Mouse (Mus musculus) midbrain, embryonic 14.5 days (tissue): Measurements from ENCODE around the gene Aspdh. TPM values are rescaled to one million over a fixed set of nuclear protein-coding genes. Genes with fewer than 3 reads are reported as not detected.

Experiments used
- ATAC-seq: fragments of 200-750 bp; cut with Nextera tagmentation; 2 replicates; pipeline ENCODE4 v1.8.0; 2017; ENCODE audit warnings: moderate number of reproducible peaks, moderate library complexity; ENCODE audit not compliant: low FRiP score, low TSS enrichment
- DNase-seq: peaks from one replicate; pipeline ENCODE4 v3.0.0-alpha.2; 2015
- H3K27ac ChIP-seq: fragments of 300-500 bp; sonication (generic); replicated peaks from 2 replicates; pipeline ENCODE4 v1.5.1; 2014; ENCODE audit warnings: mild to moderate bottlenecking, low read depth, low read length, moderate library complexity
- H3K27me3 ChIP-seq: fragments of 300-500 bp; sonication (generic); 2 replicates; pipeline ENCODE4 v1.6.1; 2014; ENCODE audit warnings: low read length, control low read depth, mixed read lengths; ENCODE audit not compliant: control insufficient read depth, insufficient read depth
- H3K36me3 ChIP-seq: fragments of 300-500 bp; sonication (generic); 2 replicates; pipeline ENCODE4 v1.6.1; 2014; ENCODE audit warnings: low read length, control low read depth; ENCODE audit not compliant: control insufficient read depth, insufficient read depth
- H3K4me1 ChIP-seq: fragments of 300-500 bp; sonication (generic); 2 replicates; pipeline ENCODE4 v1.6.1; 2014; ENCODE audit warnings: mild to moderate bottlenecking, antibody characterized with exemption, low read length, control low read depth; ENCODE audit not compliant: control insufficient read depth, insufficient read depth
- H3K4me2 ChIP-seq: fragments of 300-500 bp; sonication (generic); 2 replicates; pipeline ENCODE4 v1.6.1; 2014; ENCODE audit warnings: mild to moderate bottlenecking, low read length, moderate library complexity
- H3K4me3 ChIP-seq: fragments of 300-500 bp; sonication (generic); replicated peaks from 2 replicates; pipeline ENCODE4 v1.5.1; 2014; ENCODE audit warnings: low read depth, low read length
- H3K9ac ChIP-seq: fragments of 300-500 bp; sonication (generic); replicated peaks from 2 replicates; pipeline ENCODE4 v1.6.1; 2014; ENCODE audit warnings: mild to moderate bottlenecking, low read length, moderate library complexity
- H3K9me3 ChIP-seq: fragments of 300-500 bp; sonication (generic); 2 replicates; pipeline ENCODE4 v1.6.1; 2016; ENCODE audit warnings: low read length, control low read depth, mixed read lengths; ENCODE audit not compliant: control insufficient read depth
- WGBS: fragments of 180-500 bp; shearing (Covaris S2); extraction: QIAGEN DNeasy Blood & Tissue Kit; methylation state at CpG from one replicate; pipeline ENCODE4 v1.1.7; 2014; 5-methylcytosine and 5-hydroxymethylcytosine counted together
- polyA plus RNA-seq: library from polyadenylated mRNA; unstranded; fragments of >200 nt; fragmentation: Nextera tagmentation; extraction: Ambion mirVana; gene quantifications from 2 replicates; pipeline ENCODE4 v1.2.1, GENCODE M21; 2014

The Aspdh gene
- polyA plus RNA-seq, 1 experiment from 2014 or later: 8.9 TPM

DNA sequence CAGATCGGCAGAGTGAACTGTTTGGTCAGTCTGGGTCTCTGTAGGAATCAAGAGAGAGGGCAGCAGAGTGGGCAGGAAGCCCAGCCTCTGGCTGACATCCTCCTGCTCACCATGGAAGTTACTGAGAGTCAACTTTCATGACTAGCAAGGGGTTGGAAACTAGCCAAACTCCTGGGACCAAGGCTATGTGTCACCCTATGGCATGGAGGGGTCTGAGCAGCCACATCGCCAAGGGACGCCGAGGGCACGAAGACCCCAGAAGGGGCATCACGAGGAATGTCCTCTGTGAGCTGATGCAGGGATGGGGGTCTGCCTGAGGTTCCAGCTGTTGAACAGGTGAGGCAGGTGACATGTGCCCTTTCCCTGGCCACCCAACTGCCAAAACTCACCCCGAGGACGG lies 23.4 kb downstream of the Aspdh start:
- Histone ChIP-seq H3K4me3 (no peak overlapping the region), H3K36me3 (peaks cover 48% of the 10 kb centered on the region), H3K4me2 (no peak overlapping the region), H3K4me1 (no peaks in the 10 kb centered on the region), H3K27me3 (no peaks in the 10 kb centered on the region), H3K27ac (no peak overlapping the region), H3K9ac (no peak overlapping the region), H3K9me3 (no peaks in the 10 kb centered on the region)
- ATAC-seq: no peak
- 95% methylated on average over 8 of the region's 8 CpGs for WGBS
- no peak for DNase-seq

DNA sequence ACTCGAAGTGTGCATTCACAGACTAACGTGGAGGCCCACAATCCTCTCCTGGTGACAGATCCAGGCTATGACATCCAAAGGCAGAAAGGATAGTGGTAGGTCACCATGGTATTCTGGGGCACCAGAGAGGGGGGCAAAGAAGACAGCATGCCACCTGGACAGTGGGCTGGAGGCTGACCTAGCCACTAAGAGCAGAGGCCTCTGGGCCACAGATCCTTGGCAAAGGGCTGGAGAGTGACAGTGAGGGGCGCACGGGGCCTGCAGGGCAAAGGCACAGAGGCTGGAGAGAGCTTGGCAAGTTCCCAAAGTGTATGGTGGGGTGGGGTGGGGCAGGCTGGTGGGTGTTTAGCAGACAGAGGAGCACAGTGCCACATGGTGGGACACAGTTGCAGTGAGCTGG lies 25.1 kb downstream of the Aspdh start:
- Histone ChIP-seq H3K27me3 (no peaks in the 10 kb centered on the region), H3K9me3 (no peaks in the 10 kb centered on the region), H3K36me3 (peaks cover 48% of the 10 kb centered on the region), H3K4me2 (no peak overlapping the region), H3K4me1 (peaks cover 6% of the 10 kb centered on the region), H3K4me3 (no peak overlapping the region), H3K9ac (no peak overlapping the region), H3K27ac (no peak overlapping the region)
- ATAC-seq: no peak
- DNase-seq: no peak
- WGBS: 90% methylated on average over 4 of the region's 4 CpGs

DNA sequence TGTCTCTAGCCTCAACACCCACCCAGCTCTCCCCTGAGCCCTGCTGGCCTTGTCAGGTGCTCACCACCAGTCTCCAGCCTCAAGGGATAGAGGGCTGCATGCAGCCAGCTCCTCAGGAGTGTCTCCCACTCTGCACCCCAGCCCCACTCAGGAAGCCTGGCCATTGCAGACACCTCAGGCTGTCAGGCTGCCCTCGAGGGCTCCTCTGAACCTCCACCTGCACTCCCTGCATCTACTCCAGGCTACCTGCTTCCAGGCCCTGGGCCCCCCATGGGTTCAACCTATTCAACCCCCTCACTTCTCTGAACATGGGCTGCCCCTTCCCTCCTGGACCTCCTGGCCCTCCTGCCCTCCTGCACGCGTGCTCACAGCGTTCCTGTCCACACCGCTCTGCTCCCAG lies 26.2 kb downstream of the Aspdh start:
- H3K9ac ChIP-seq: no peak overlapping the region
- DNase-seq (no peak), ATAC-seq (no peak)
- H3K4me2 ChIP-seq: no peak overlapping the region
- WGBS: 94% methylated on average over 5 of the region's 5 CpGs
- H3K27ac ChIP-seq: 0 out of 2 replicates have a peak overlapping the region, but pooled peaks have one; percentile 5
- no peak overlapping the region for H3K4me3 ChIP-seq
- H3K4me1 ChIP-seq: peaks cover 12% of the 10 kb centered on the region
- H3K9me3 ChIP-seq: no peaks in the 10 kb centered on the region
- H3K36me3 ChIP-seq: peaks cover 48% of the 10 kb centered on the region
- no peaks in the 10 kb centered on the region for H3K27me3 ChIP-seq

DNA sequence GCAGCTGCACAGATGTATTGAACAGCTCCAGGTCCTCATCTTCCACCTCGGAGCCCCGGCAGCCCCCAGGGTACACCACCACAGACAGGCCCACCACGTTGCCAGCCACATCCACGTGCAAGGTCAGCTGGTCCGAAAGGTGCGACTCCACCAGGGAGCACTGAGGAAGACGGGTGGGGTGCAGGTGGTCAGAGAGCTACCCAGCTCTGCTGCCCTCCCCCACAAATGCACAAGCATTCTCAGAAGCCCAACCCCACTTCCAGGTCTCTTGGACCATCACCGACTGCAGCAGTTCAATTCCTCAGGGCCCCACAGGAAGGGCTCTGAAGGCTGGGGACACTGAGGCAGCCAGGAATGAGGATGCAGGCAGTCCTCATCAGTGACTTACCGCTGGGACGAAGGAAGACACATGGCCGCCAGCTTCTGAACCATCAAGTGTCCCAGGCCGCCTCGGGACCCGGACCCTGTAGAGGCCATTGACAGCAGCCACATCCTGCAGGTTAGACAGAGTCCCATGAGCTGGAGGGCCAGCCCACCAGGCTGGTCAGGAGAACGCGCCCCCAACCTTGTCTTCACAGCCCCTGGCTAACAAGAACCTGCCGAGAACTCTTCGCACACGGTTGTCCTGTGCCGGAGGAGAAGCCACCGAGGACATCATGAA lies 27.1 kb downstream of the Aspdh start:
- Histone ChIP-seq H3K36me3 (peaks cover 48% of the 10 kb centered on the region), H3K4me2 (no peak overlapping the region), H3K27me3 (no peaks in the 10 kb centered on the region), H3K4me1 (peaks cover 16% of the 10 kb centered on the region), H3K4me3 (no peak overlapping the region), H3K9me3 (no peaks in the 10 kb centered on the region), H3K9ac (no peak overlapping the region), H3K27ac (no peak overlapping the region)
- WGBS: 93% methylated on average over 21 of the region's 21 CpGs
- no peak for ATAC-seq
- DNase-seq: no peak

DNA sequence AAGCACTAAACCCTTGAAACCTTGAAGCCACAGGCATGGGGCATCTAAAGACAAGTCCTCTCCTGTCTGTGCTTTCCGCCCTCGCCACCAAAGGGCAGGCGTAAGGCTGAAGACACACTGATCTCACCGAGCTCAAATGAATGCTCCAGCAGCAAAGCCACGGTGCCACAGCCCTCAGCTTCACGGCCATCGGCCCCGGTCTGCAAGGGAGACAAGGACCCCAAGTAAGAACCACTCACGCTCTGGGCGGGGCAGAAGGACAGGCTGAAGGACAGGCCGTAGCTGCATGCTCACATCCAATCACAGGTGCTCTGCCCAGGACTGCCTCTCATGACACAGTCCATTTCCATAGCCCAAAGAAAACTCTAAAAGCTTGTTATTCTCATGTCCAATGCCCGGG lies 29.5 kb downstream of the Aspdh start:
- Histone ChIP-seq H3K9me3 (no peaks in the 10 kb centered on the region), H3K27ac (no peak overlapping the region), H3K36me3 (peaks cover 34% of the 10 kb centered on the region), H3K4me3 (no peak overlapping the region), H3K4me2 (peak overlapping the region; percentile 87; the same call in 1 of the 2 replicates), H3K9ac (no peak overlapping the region; the same call in 1 of the 2 replicates), H3K27me3 (no peaks in the 10 kb centered on the region), H3K4me1 (peaks cover 21% of the 10 kb centered on the region)
- no peak for DNase-seq
- ATAC-seq: no peak
- 96% methylated on average over 12 of the region's 12 CpGs for WGBS

DNA sequence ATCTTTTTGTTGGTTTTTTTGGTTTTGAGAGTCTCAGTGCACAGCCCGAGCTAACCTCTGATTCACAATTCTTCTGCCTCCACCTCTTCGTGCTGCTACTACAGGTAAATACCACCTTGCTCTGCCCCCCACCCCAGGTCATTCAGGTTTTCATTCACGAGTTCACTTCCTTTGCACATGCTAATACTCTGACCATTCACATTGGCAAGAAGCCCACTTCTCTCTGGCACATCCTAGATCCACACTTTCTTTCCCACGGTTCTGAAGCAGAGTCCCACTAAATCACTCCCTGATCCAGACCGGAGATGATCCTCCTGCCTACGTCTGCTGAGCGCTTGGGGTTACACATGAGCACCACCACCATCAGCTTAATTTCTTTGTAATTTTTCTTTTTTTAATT lies 29.9 kb downstream of the Aspdh start:
- peaks cover 21% of the 10 kb centered on the region for H3K4me1 ChIP-seq
- peaks cover 30% of the 10 kb centered on the region for H3K36me3 ChIP-seq
- H3K4me2 ChIP-seq: peak overlapping the region; percentile 87
- no peaks in the 10 kb centered on the region for H3K27me3 ChIP-seq
- no peaks in the 10 kb centered on the region for H3K9me3 ChIP-seq
- H3K27ac ChIP-seq: no peak overlapping the region; the same call in 1 of the 2 replicates
- DNase-seq (no peak), ATAC-seq (no peak)
- 89% methylated on average over 7 of the region's 7 CpGs for WGBS
- peak overlapping the region; percentile 72 for H3K4me3 ChIP-seq
- peak overlapping the region; percentile 93 for H3K9ac ChIP-seq

DNA sequence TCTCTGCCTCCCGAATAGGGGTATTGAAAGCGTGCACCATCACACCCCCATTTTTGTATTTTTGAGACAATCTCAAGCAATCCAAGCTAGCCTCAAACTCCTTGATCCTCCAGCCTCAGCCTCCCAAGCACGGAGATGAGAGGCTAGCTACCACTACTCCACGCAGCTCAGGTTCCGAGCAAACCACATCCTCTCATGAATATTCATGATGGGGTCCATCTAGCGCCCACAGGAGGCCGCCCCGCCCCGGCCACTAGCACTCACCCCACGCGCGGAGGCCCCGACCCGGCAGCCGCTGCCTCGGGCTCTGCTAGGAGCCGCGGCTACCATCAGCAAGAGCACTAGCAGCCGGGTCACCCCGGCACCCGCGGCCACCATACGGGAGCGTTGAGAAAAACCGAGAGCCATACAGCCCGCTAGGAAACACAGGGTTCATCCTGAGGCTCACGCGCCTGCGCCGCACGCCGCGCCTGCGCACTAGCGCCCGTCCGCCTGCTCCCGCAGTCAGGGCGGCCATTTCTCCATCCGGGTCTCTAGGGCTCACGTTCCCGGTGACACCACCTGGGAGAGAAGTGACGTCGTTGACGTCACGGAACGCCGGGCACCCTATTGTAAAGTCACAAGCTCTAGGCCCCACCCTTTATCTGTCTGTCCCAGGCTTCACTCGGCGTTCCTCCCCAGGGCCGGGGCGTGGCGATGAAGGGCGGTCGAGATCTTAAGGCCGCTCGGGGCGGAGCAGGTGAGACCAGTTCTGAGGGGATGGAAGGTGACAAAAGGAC lies 31.0 kb downstream of the Aspdh start, which contains the start of the genes Emc10 and Fam71e1:
Gene Emc10, minus strand, starts transcription at position 538 of the 779 bp plus-strand sequence.
Gene Fam71e1, plus strand, starts transcription at position 590 of the 779 bp plus-strand sequence.
- DNase-seq (peak; percentile 100), ATAC-seq (peak; percentile 96)
- Histone ChIP-seq H3K36me3 (peaks cover 19% of the 10 kb centered on the region), H3K4me2 (peak within 1 kb of the TSS; percentile 87), H3K27ac (peak within 1 kb of the TSS; percentile 97), H3K4me3 (peak within 1 kb of the TSS; percentile 72), H3K9ac (peak within 1 kb of the TSS; percentile 93), H3K27me3 (no peaks in the 10 kb centered on the region), H3K4me1 (peaks cover 21% of the 10 kb centered on the region), H3K9me3 (no peaks in the 10 kb centered on the region)
- WGBS: 1% methylated on average over 58 of the region's 58 CpGs

DNA sequence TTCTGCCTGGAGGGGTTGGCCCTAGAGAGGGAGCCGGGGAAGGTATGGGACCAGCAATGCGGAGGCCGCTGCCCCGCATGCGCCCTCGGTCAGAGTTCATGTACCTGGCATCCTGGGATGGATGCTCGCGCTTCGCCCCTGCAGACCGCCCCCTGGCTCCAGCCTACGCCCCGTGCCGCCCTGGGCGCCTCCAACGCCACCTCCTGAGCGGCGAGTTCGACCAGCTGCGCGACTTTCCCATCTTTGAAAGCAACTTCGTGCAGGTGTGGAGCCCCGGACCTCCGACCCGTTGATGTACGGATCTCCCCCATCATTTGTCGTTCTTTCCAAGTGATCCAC lies 31.5 kb downstream of the Aspdh start:
- Histone ChIP-seq H3K9ac (peak overlapping the region; percentile 93), H3K27ac (peak overlapping the region; percentile 97), H3K9me3 (no peaks in the 10 kb centered on the region), H3K4me2 (peak overlapping the region; percentile 87), H3K27me3 (no peaks in the 10 kb centered on the region), H3K4me3 (peak overlapping the region; percentile 72), H3K36me3 (peaks cover 14% of the 10 kb centered on the region), H3K4me1 (peaks cover 21% of the 10 kb centered on the region)
- ATAC-seq (no peak), DNase-seq (no peak)
- WGBS: under 1% methylated on average over 26 of the region's 26 CpGs
